9 mouse cellular contexts compared by ENCODE assay signal in genomic region chr8:121176291-121176690, GRCm38 (mm10). TPM values are rescaled to one million over a fixed set of nuclear protein-coding genes. Genes with fewer than 3 reads are reported as not detected.
DNase-seq lines count a peak whose midpoint lies in the region; ATAC-seq and TF ChIP-seq lines count a peak whose summit lies in the region.
"Had no signal": no experiment of that assay in that cellular context is flagged by ENCODE, and none has a peak within 500 bp of the region (broad histone marks: within the 10 kb centered on the region; RNA-seq: fewer than 3 reads in every experiment).

No protein-coding gene starts in this region.

- peaks cover 12% of the 10 kb centered on the region; the same call in 1 of the 2 replicates for H3K4me1 ChIP-seq in kidney, postnatal 0 days (replicated peaks; ENCODE audit: insufficient read depth, low read length)
- H3K4me1 ChIP-seq in forebrain, embryonic 16.5 days (replicated peaks; ENCODE audit: control insufficient read depth, insufficient read depth, low read length) = peaks cover 9% of the 10 kb centered on the region
- peaks cover 66% of the 10 kb centered on the region for H3K4me1 ChIP-seq in megakaryocyte, embryonic 14.5 days

- no peak overlapping the region for H3K4me3 ChIP-seq in kidney, postnatal 0 days (replicated peaks; ENCODE audit: low read depth, low read length)
- H3K4me3 ChIP-seq in forebrain, embryonic 16.5 days (replicated peaks; ENCODE audit: low read length) = no peak overlapping the region
- H3K4me3 ChIP-seq in megakaryocyte, embryonic 14.5 days (replicated peaks) = peak overlapping the region; percentile 40
- H3K4me3 ChIP-seq: embryonic facial prominence, embryonic 15.5 days; stomach, embryonic 15.5 days had no signal

- no peak for TF ChIP-seq CTCF in kidney, postnatal 0 days (IDR thresholded peaks at IDR 0.05; ENCODE audit: low read depth)

- 26% methylated on average over 3 of the region's 3 CpGs for WGBS in kidney, postnatal 0 days
- WGBS in forebrain, embryonic 16.5 days = 33% methylated on average over 3 of the region's 3 CpGs

- H3K27me3 ChIP-seq in kidney, postnatal 0 days (ENCODE audit: insufficient read depth, low read length) = no peaks in the 10 kb centered on the region
- H3K27me3 ChIP-seq in forebrain, embryonic 16.5 days (replicated peaks; ENCODE audit: control insufficient read depth, insufficient read depth, low read length) = no peaks in the 10 kb centered on the region
- peaks cover 13% of the 10 kb centered on the region for H3K27me3 ChIP-seq in megakaryocyte, embryonic 14.5 days (replicated peaks)
- H3K27me3 ChIP-seq: embryonic facial prominence, embryonic 15.5 days; stomach, embryonic 15.5 days had no signal

- H3K36me3 ChIP-seq in kidney, postnatal 0 days (ENCODE audit: insufficient read depth, low read length) = no peaks in the 10 kb centered on the region
- H3K36me3 ChIP-seq in forebrain, embryonic 16.5 days (ENCODE audit: control insufficient read depth, insufficient read depth) = no peaks in the 10 kb centered on the region
- no peaks in the 10 kb centered on the region for H3K36me3 ChIP-seq in megakaryocyte, embryonic 14.5 days (replicated peaks; ENCODE audit: low read length)
- H3K36me3 ChIP-seq: embryonic facial prominence, embryonic 15.5 days; stomach, embryonic 15.5 days had no signal

- DNase-seq in kidney, postnatal 0 days (ENCODE audit: low spot score) = peak; percentile 79
- DNase-seq in kidney, adult 11 months = no peak
- peak; percentile 42 for DNase-seq in MN1 (ENCODE audit: low spot score)
- no peak for DNase-seq in cerebellum, adult 18-20 months
- DNase-seq in frontal cortex, postnatal 14 days (ENCODE audit: low spot score in 2 of 2) = no peak

- no peaks in the 10 kb centered on the region for H3K9me3 ChIP-seq in kidney, postnatal 0 days (replicated peaks; ENCODE audit: low read length)
- H3K9me3 ChIP-seq in forebrain, embryonic 16.5 days (ENCODE audit: control insufficient read depth, low read length) = no peaks in the 10 kb centered on the region
- no peaks in the 10 kb centered on the region for H3K9me3 ChIP-seq in megakaryocyte, embryonic 14.5 days
- H3K9me3 ChIP-seq: embryonic facial prominence, embryonic 15.5 days; stomach, embryonic 15.5 days had no signal

- ATAC-seq in kidney, postnatal 0 days (replicated peaks; ENCODE audit: low FRiP score, low read depth) = no peak
- peak; percentile 50; the same call in 1 of the 2 replicates for ATAC-seq in forebrain, embryonic 16.5 days

- H3K27ac ChIP-seq in kidney, postnatal 0 days = no peak overlapping the region
- no peak overlapping the region for H3K27ac ChIP-seq in forebrain, embryonic 16.5 days (ENCODE audit: low read length)
- H3K27ac ChIP-seq: embryonic facial prominence, embryonic 15.5 days; stomach, embryonic 15.5 days had no signal

- H3K4me2 ChIP-seq in kidney, postnatal 0 days (ENCODE audit: low read length) = no peak overlapping the region
- no peak overlapping the region for H3K4me2 ChIP-seq in forebrain, embryonic 16.5 days (ENCODE audit: low read length)
- H3K4me2 ChIP-seq: embryonic facial prominence, embryonic 15.5 days; stomach, embryonic 15.5 days had no signal

- H3K9ac ChIP-seq in kidney, postnatal 0 days (ENCODE audit: low read depth, low read length) = no peak overlapping the region
- H3K9ac ChIP-seq in forebrain, embryonic 16.5 days (replicated peaks; ENCODE audit: low read depth, low read length) = no peak overlapping the region
- H3K9ac ChIP-seq: embryonic facial prominence, embryonic 15.5 days; stomach, embryonic 15.5 days had no signal

RNA-seq across cellular contexts. Expression of gene Foxl1, which starts 48.6 kb away (rescaled TPM):
- 6.4 and 8.3 TPM in 2 replicates for polyA plus RNA-seq in kidney, postnatal 0 days (2015; fragmentation: Nextera tagmentation; extraction: Ambion mirVana)
- polyA plus RNA-seq in forebrain, embryonic 16.5 days (2015; fragmentation: Nextera tagmentation; extraction: Ambion mirVana) = 0.15 TPM in 1 of 2 replicates, not detected in the other
- polyA plus RNA-seq in megakaryocyte, embryonic 14.5 days (2012; ENCODE audit: insufficient read depth, low replicate concordance) = not detected in 2 replicates

Comparison
In these comparisons a context has a peak if more than half of its experiments do, and no peak if none do; other contexts are left out.
1. DNase-seq: peak in kidney, postnatal 0 days (single experiment) and MN1 (single experiment); none in kidney, adult 11 months (single experiment), cerebellum, adult 18-20 months (0 of 2) and frontal cortex, postnatal 14 days (0 of 2).